Mouse (Mus musculus): ENCODE results near the gene Ppil6. TPM values are rescaled to one million over a fixed set of nuclear protein-coding genes. Genes with fewer than 3 reads are reported as not detected.

Ppil6 gene
- total RNA-seq (2021) (under 1 TPM; 0.46 to 0.73 TPM), polyA plus RNA-seq (2012; rRNA removed) (0.55 and 0.62 TPM in 2 replicates)
- long read RNA-seq, partial matches to known transcripts = 0 of 1 reads
- long read RNA-seq, other reads (novel, unspliced or antisense) = 0 of 1 reads

DNA sequence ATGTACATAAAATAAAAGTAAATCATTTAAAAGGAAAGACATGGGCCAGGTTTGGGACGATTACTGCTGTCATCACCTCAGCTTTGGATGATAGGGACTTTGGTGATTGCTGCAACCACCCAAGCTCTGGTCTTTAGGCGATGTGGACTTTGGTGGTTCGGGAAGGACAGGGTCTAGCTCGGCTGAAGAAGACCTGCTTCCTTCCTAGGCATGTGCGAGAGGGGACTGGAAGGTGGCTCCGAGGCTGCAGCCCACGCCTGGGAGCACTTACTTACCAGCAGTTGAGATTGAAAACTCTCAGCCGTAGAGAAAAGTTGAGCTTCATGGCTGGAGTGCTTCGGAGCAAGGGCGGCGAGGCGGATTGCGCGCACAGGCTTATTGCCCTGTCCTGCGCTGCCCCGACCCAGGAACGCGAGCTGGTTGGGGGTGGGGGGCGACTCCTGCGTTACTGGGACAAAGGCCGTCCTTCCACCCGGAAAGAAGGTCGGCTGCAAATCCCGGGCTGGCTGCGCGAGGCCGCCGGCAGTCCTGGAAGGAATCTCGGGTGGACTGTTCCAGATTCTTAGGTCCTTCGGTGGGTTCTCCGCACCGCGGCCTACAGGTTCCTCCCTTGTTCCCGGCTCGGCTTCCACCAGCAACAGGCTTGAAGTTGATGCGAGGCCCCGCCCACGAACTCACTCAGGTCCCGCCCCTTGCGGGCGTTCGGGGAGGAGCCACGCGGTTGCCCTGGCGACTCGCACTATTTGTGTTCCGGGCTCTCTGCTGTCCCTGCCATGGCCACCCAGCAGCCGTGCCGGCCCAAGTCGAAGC is at the start of gene Ppil6, which contains the start of gene Smpd2:
TSS of gene Ppil6 (plus strand) at position 732 of the 810 bp plus-strand sequence.
TSS of gene Smpd2 (minus strand) at position 662 of the 810 bp plus-strand sequence.
- peak; percentile 97 for DNase-seq

DNA sequence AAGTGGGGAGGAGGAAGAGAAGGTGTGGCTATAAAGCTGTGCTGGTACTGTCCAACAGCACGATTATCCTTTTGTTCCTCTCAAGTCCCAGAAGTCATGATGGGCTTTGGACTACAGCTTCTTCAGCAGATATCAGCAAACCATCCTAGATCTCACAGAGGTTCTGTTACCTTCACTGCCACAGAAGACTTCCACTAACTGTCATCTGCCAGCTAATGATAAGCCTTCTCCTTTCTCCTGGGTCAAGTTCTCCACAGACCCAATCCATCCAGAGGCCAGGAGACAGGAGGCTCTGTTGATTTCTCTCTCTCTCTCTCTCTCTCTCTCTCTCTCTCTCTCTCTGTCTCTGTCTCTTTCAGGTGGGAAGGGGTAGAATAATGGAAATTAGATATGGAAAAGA is 42.0 kb upstream of the Ppil6 start:
- DNase-seq = no peak

DNA sequence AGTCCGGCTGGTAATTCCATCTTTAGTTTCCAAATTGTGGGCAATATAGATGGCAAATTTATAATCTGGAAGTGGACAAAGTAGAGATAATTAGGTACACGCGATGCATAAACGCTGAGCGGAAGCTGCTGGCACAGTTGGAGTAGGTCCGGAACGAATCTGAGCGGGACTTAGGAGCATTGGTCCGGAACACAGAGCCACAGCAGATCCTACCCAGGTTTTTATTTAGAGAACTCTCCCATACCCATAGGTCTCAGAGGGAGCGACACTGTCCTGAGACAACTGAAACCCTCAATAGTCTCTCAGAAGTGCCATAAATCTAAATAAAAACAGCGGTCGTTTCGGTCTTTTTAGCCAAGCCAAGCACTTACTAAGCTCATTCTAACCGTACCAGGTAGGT is 40.6 kb upstream of the Ppil6 start:
- no peak for DNase-seq

DNA sequence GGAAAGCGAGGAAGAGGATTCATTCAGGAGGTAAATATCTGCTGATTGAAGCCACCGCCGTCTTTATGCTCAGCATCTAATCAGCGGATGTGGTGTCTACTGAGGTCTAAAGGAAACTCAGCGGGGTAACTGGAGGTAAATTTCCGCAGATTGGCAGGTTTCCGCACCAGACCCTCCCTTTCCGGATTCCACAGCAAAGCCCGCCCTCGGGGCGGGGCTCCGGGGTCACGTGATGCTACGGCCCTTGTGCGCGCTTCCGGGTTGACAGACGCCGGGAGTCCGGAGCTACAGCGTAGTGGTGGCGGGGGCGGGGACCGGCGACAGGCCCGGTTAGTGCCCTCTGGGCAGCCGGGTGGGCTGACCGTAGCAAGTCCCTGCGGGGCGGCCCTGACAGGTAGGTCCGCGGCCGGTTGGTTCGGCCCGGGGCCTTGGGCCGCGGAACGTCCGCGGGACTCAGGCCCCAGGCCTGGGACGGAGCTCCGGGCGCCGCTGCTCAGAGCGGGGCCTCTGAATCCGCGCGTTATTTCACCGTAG is 40.0 kb upstream of the Ppil6 start, which contains the start of gene Zbtb24:
TSS of gene Zbtb24 (plus strand) at position 247 of the 534 bp plus-strand sequence.
- peak; percentile 96 for DNase-seq

DNA sequence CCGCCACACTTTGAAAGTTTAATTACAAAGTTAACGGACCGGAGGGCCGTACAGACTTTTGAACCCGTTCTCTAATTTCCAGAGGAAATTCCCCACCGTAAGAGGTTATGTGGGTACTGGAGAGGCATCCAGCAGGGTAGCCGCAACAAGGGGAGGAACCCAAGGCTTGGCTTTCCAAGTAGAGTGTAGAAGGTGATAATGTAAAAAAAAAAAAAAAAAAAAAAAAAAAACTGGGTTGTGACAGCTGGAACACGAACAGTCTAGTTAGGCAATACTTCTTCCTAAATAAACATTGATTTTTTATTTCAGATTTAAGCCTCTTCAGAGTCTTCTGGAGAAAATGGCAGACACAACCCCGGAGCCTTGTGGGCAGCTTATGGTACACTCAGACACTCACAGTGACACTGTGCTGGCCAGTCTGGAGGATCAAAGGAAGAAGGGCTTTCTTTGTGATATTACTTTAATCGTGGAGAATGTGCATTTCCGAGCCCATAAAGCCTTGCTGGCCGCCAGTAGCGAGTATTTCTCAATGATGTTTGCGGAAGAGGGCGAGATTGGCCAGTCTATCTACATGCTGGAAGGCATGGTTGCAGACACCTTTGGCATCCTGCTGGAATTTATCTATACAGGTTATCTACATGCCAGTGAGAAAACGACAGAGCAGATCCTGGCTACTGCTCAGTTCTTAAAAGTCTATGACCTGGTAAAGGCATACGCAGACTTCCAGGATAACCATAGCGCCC is 39.3 kb upstream of the Ppil6 start:
- DNase-seq = no peak

DNA sequence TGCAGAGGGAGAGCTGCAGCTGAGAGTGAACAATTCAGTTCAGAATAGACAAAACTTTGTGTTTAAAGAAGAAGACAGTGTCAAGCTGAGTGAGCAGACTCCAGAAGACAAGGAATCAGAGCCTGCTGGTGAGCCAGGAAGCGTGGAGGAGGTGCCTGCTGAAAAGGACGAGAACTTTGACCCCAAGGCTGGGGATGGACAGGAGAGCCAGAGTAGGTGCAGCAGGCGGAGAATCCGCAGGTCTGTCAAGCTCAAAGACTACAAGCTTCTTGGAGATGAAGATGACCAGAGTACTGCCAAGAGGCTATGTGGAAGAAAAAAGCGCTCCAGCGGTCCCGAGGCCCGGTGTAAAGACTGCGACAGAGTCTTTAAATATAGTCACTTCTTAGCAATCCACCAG is 38.6 kb upstream of the Ppil6 start:
- DNase-seq = no peak

DNA sequence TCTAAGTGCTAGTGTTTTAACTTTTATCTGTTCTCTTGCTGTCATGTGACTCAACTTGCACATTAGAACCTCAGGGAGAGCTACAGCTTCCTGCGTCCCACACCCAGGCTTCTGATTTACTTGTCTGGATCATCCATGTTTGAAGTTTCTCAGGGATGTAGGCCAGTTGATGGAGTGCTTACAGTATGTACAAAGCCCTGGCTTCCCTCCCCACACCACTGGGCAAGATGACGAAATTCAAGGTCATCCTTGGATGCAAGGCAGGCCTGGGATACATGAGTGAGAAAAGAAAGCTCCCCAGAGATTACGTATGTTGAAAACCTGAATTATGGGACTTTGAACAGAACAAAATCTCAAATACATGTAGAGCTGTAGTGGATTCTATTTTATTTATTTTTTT is 37.4 kb upstream of the Ppil6 start:
- peak; percentile 53 for DNase-seq

DNA sequence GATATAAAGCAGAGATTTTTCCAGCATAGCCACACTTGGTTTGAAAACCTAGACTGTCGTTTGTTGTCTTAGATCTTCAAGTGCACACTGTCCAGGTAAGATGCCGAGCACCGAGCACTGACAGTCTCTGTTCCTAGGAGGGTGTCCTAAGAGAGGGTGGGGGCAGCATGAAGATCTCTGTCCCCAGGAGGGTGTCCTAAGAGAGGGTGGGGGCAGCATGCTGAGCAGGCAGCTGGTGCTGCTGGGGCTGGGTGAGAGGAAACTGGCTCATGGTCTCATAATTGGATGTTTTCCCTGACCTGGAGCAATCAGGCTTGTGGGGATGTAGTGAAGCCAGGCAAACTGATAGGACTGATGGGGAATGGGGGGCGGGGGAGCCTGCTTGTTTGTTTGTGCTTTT is 30.2 kb upstream of the Ppil6 start:
- DNase-seq = no peak

- DNase-seq = no peak
Measured at GRCm38 (mm10) chr10:41460501-41460900, 29.7 kb upstream of the Ppil6 start.

DNA sequence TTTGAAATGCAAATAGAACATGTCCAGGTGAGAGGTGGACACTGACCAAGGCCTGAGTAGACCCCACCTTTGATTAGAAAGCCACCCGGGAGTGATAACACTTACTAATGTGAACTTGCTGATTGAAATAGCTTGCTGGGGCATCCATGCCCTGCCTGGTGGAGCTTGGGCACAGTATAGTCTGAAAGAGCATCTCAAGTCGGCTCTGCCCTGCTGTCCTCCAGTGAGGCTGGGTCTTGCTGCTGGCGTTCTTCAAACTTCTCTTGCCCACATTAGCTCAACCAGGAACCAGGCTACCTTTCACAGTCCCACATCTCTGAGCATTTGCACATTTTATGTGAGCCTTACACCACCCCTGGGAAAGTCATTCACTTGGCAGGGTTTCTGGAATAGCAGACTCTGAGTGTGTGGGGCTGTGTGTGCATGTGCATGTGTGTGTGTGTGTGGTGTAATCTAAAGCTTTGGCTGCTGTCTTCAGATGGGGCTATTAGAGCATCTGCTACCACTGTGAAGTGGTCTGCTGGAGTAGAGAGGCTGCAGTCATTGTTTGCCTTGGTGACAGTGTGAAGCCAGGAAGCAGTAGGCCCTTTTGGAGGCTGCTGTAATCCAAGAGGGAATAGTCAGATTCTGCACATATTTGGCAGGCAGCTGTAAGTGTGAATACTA is 29.0 kb upstream of the Ppil6 start:
- no peak for DNase-seq

DNA sequence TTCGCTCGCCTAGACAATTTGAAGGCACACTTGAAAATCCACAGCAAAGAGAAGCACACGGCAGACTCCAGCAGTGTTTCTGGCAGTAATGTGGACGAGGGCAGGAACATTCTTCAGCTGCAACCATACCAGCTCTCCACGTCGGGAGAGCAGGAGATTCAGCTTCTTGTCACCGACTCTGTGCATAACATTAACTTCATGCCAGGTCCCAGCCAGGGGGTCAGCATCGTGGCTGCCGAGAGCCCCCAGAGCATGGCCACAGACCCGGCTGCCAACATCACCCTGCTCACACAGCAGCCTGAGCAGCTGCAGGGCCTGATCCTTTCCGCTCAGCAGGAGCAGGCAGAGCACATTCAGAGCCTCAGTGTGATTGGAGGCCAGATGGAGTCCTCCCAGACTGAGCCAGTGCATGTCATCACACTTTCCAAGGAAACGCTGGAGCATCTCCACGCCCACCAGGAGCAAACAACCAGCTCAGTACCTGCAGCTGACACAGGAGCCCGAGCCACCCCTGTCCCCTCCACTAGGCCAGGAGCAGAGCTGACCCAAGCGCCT is 25.8 kb upstream of the Ppil6 start:
- DNase-seq = no peak

DNA sequence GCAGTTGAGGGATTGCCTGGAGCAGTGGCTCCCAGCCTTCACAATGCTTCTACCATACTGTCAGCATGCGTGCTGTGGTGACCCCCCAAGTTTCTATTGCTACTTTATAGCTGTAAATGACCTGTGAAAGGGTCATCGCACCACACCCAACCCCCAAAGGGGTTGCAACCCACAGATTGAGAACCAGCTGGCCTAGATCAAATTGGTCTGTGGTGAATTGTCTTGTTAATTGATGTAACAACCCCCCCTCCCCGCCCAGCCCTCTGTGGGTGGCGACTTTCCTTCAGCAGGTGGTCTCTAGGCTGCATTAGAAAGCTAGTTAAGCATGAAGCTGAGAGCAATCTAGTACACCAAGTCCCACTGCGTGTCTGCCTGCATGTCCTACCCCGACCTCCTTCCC is 22.9 kb upstream of the Ppil6 start:
- no peak for DNase-seq

GRCm38 (mm10) chr10:41470693-41471092 is 19.5 kb upstream of the Ppil6 start:
- DNase-seq = no peak

DNA sequence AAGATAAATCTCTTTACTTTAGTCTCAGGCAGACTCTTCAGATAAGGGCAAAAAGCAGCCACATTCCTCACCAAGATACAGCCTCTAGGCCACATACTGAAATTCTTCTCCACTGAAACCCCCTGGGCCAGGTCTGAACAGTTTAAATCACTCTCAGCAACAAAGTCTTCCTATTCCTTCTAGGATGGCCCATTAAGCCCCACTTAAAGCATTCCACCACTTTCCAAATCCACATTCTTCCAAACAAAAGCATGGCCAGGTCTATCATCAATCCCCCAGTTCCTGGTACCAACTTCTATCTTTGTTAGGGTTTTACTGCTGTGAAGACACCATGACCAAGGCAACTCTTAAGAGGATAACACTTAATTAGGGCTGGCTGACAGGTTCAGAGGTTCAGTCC is 17.7 kb upstream of the Ppil6 start:
- no peak for DNase-seq

DNA sequence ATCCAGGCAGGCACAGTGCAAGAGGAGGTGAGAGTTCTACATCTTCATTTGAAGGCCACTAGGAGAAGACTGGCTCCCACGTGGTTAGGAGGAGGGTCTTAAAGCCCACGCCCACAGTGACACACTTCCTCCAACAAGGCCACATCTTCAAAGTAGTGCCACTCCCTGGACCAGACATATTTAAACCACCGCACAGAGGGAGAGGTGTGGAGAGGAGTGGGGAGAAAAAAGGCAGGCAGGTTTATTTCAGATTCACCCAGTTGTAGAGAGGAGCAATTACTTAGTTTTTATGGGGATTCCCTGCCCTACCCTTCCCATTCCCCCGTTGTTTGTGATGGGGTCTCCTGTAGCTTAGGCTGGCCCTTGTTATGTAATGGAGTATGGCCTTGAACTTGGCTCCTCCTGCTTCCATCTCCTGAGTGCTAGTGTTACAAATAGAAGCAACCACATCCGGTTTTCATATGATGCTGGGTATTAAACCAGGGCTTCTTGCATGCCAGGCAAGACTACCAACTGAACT is 17.2 kb upstream of the Ppil6 start:
- no peak for DNase-seq

DNA sequence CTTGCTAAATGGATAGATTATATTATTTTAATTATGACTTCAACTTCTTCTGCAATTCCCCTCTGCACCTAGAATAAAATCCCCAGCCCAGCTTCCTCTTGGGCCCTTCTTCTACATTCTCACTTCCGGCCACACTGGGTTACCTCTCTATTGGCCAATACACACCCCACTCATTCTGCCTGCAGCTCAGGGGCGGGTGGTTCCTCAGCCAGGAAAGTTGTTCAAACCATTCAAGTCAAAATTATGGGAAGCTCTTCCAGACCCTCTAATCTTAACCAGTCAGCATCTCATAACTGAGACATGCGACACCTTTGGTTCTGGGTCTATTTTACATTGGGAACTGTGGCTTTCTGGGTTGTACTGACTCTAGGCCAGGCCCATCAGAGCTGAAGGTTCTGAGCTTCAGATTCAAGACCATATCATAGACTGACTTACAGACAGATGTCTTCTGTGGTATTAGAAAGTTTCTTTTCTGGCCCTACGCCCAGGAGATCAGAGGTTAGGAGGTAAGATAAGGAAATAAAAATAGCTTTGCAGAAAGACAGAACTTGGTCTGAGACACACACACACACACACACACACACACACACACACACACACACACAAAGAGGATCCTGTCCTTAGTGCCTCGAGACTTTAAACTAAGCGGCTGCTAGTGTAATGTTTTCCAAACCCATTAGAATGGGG is 16.3 kb upstream of the Ppil6 start:
- peak; percentile 58 for DNase-seq

DNA sequence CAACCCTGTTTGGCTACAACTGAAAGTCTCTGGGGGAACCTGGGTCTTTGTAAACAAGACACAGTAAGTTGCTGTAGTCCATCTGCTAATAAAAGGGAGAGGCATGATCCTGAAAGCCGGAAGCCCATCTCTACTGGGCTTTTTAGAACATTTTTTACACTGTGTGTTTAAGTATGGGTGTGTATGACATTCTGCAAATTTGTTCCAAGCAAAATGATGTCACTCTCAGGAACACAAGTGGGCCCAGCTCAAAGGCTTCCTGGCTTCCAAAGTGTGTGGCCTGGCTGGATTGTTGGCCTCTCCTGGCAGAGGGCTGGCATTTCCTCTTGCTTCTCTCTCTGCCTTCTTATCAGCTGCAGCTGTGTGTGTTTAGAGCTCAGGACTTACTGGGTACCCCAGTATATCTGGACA is 15.3 kb upstream of the Ppil6 start:
- DNase-seq = no peak

- peak; percentile 71 for DNase-seq
Measured at GRCm38 (mm10) chr10:41476171-41477017, 13.8 kb upstream of the Ppil6 start, which contains the start of gene Mical1. TSS of gene Mical1 (plus strand) at chr10:41476314.

DNA sequence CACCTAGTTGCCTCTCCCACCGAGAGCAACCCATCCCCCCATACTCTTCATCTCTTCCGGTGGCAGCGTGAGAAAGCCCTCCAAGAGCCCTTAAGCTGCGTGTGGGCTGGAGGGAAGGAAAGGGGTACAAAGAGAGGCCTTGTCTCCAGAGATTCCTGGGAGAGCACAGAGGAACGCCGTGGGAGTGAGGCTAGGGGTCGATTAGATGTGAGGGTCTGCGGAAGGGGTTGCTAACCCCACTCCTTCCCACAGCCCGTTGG is 13.3 kb upstream of the Ppil6 start:
- no peak for DNase-seq

All from adrenal gland, adult 2 months (tissue).